Mouse (Mus musculus) MEL (cell line): ENCODE measurements around the gene Clstn3.

Experiments
- CTCF ChIP-seq, 3 experiments: IDR thresholded peaks in 2 of 3; conservative IDR thresholded peaks in 1 of 3; 2 replicates each; pipeline ENCODE4 v1.5.1; 2011 to 2012; ENCODE audit warnings: low read length in 3 of 3, low read depth in 2 of 3, mild to moderate bottlenecking in 2 of 3, improper control_type of control experiment in 1 of 3, inconsistent platforms in 1 of 3, mixed read lengths in 1 of 3, moderate library complexity in 1 of 3; ENCODE audit not compliant: control insufficient read depth in 1 of 3, insufficient read depth in 1 of 3, poor library complexity in 1 of 3, severe bottlenecking in 1 of 3
- E2F4 ChIP-seq: IDR thresholded peaks from 2 replicates; pipeline ENCODE4 v1.6.1; 2011; ENCODE audit warnings: low read depth, low read length, improper control_type of control experiment, borderline replicate concordance
- EP300 ChIP-seq, 2 experiments: IDR thresholded peaks; 2 replicates each; pipeline ENCODE4 v1.6.1; 2011; ENCODE audit warnings: improper control_type of control experiment in 2 of 2, low read length in 2 of 2, low read depth in 1 of 2, mild to moderate bottlenecking in 1 of 2
- MEF2A ChIP-seq: IDR thresholded peaks from 2 replicates; pipeline ENCODE4 v1.6.1; 2014; ENCODE audit warnings: low read depth, mild to moderate bottlenecking, inconsistent platforms, low read length, improper control_type of control experiment; ENCODE audit not compliant: poor library complexity, insufficient replicate concordance, severe bottlenecking; ENCODE audit errors: extremely low read depth
- MXI1 ChIP-seq: IDR thresholded peaks from 2 replicates; pipeline ENCODE4 v1.6.1; 2011; ENCODE audit warnings: mild to moderate bottlenecking, low read depth, low read length, improper control_type of control experiment
- MYC ChIP-seq: IDR thresholded peaks from 2 replicates; pipeline ENCODE4 v1.6.1; 2011; ENCODE audit warnings: low read depth, mild to moderate bottlenecking, low read length, improper control_type of control experiment, moderate library complexity
- POLR2A ChIP-seq, 2 experiments: IDR thresholded peaks; 2 replicates each; pipeline ENCODE4 v1.6.1; 2011 to 2012; ENCODE audit warnings: low read length in 2 of 2, mild to moderate bottlenecking in 2 of 2, control low read depth in 1 of 2, improper control_type of control experiment in 1 of 2, low read depth in 1 of 2, moderate library complexity in 1 of 2; ENCODE audit not compliant: control insufficient read depth in 1 of 2, insufficient read depth in 1 of 2, poor library complexity in 1 of 2
- POLR2AphosphoS5 ChIP-seq: IDR thresholded peaks from 2 replicates; pipeline ENCODE4 v1.6.1; 2012; ENCODE audit warnings: low read depth, borderline replicate concordance, mild to moderate bottlenecking, inconsistent platforms, low read length, moderate library complexity, mixed read lengths
- RAD21 ChIP-seq: IDR thresholded peaks from 2 replicates; pipeline ENCODE4 v1.6.1; 2011; ENCODE audit warnings: mild to moderate bottlenecking, low read depth, low read length, improper control_type of control experiment
- SMC3 ChIP-seq: IDR thresholded peaks from 2 replicates; pipeline ENCODE4 v1.6.1; 2011; ENCODE audit warnings: low read depth, low read length, improper control_type of control experiment
- TAL1 ChIP-seq: IDR thresholded peaks from 2 replicates; pipeline ENCODE4 v1.6.1; 2012; ENCODE audit warnings: mild to moderate bottlenecking, inconsistent platforms, low read length, moderate library complexity, mixed read lengths
- TBP ChIP-seq: IDR thresholded peaks from 2 replicates; pipeline ENCODE4 v1.8.0; 2011; ENCODE audit warnings: low read depth, low read length, improper control_type of control experiment
- UBTF ChIP-seq: IDR thresholded peaks from 2 replicates; pipeline ENCODE4 v1.6.1; 2012; ENCODE audit warnings: low read depth, mild to moderate bottlenecking, inconsistent platforms, low read length, improper control_type of control experiment, moderate library complexity, borderline replicate concordance; ENCODE audit not compliant: insufficient read depth
- USF1 ChIP-seq: IDR thresholded peaks from 2 replicates; pipeline ENCODE4 v1.6.1; 2014; ENCODE audit warnings: low read depth, mild to moderate bottlenecking, inconsistent platforms, low read length, improper control_type of control experiment, moderate library complexity

- TF ChIP-seq POLR2A (IDR thresholded peaks at IDR 0.05; ENCODE audit: control insufficient read depth in 1 of 2, insufficient read depth in 1 of 2, low read depth in 1 of 2, low read length in 2 of 2, poor library complexity in 1 of 2) (no peak), UBTF (no peak), CTCF (IDR thresholded peaks at IDR 0.05 in 2 of 3, conservative IDR thresholded peaks at IDR 0.05 in 1 of 3; ENCODE audit: control insufficient read depth in 1 of 3, insufficient read depth in 1 of 3, low read depth in 2 of 3, low read length in 3 of 3, poor library complexity in 1 of 3, severe bottlenecking in 1 of 3) (no peak), MXI1 (no peak), EP300 (IDR thresholded peaks at IDR 0.05; ENCODE audit: low read depth in 1 of 2, low read length in 2 of 2) (no peak), MYC (no peak), E2F4 (no peak), TAL1 (no peak), TBP (no peak), POLR2AphosphoS5 (no peak), SMC3 (no peak), USF1 (no peak), RAD21 (no peak), MEF2A (no peak)
These were observed 28.3 kb downstream of the Clstn3 start for GRCm38 (mm10) chr6:124436245-124436644.
